Mouse (Mus musculus) midbrain, postnatal 0 days (tissue): ENCODE data around the gene Paqr7. TPM values are rescaled to one million over a fixed set of nuclear protein-coding genes. Genes with fewer than 3 reads are reported as not detected.
A peak's percentile ranks its signal among the peaks of the same experiment; 100 is the strongest.

ENCODE experiments used
- ATAC-seq: fragments of 200-750 bp; cut with Nextera tagmentation; 2 replicates; pipeline ENCODE4 v1.8.0; 2017; ENCODE audit warnings: moderate number of reproducible peaks, mild to moderate bottlenecking, moderate TSS enrichment, moderate library complexity; ENCODE audit not compliant: low FRiP score
- DNase-seq: peaks from one replicate; pipeline ENCODE4 v3.0.0-alpha.2; 2015; ENCODE audit warnings: low spot score
- H3K27ac ChIP-seq: fragments of 300-500 bp; sonication (generic); 2 replicates; pipeline ENCODE4 v1.5.1; 2014; ENCODE audit warnings: low read depth, mild to moderate bottlenecking, low read length, mixed read lengths
- H3K27me3 ChIP-seq: fragments of 300-500 bp; sonication (generic); 2 replicates; pipeline ENCODE4 v1.6.1; 2014; ENCODE audit warnings: low read length, control low read depth, mixed read lengths; ENCODE audit not compliant: insufficient read depth
- H3K36me3 ChIP-seq: fragments of 300-500 bp; sonication (generic); 2 replicates; pipeline ENCODE4 v1.6.1; 2014; ENCODE audit warnings: low read length, control low read depth, mixed read lengths; ENCODE audit not compliant: insufficient read depth
- H3K4me1 ChIP-seq: fragments of 300-500 bp; sonication (generic); 2 replicates; pipeline ENCODE4 v1.6.1; 2014; ENCODE audit warnings: mild to moderate bottlenecking, control low read depth, antibody characterized with exemption, low read length, mixed read lengths; ENCODE audit not compliant: insufficient read depth
- H3K4me2 ChIP-seq: fragments of 300-500 bp; sonication (generic); 2 replicates; pipeline ENCODE4 v1.6.1; 2014; ENCODE audit warnings: low read depth, mild to moderate bottlenecking, low read length, mixed read lengths; ENCODE audit not compliant: poor library complexity, severe bottlenecking
- H3K4me3 ChIP-seq: fragments of 300-500 bp; sonication (generic); 2 replicates; pipeline ENCODE4 v1.5.1; 2014; ENCODE audit warnings: low read depth, mild to moderate bottlenecking, low read length, moderate library complexity
- H3K9ac ChIP-seq: fragments of 300-500 bp; sonication (generic); replicated peaks from 2 replicates; pipeline ENCODE4 v1.6.1; 2014; ENCODE audit warnings: mild to moderate bottlenecking, low read length, moderate library complexity, mixed read lengths; ENCODE audit not compliant: poor library complexity, severe bottlenecking
- H3K9me3 ChIP-seq: fragments of 300-500 bp; sonication (generic); 2 replicates; pipeline ENCODE4 v1.6.1; 2016; ENCODE audit warnings: low read length, control low read depth
- CTCF ChIP-seq: IDR thresholded peaks from 2 replicates; pipeline ENCODE4 v1.5.1; 2016; ENCODE audit warnings: antibody characterized with exemption, mild to moderate bottlenecking
- WGBS: fragments of 180-500 bp; shearing (Covaris S2); extraction: QIAGEN DNeasy Blood & Tissue Kit; methylation state at CpG from one replicate; pipeline ENCODE4 v1.1.7; 2014; 5-methylcytosine and 5-hydroxymethylcytosine counted together
- polyA plus RNA-seq: library from polyadenylated mRNA; unstranded; fragments of >200 nt; fragmentation: Nextera tagmentation; extraction: Ambion mirVana; gene quantifications from 2 replicates; pipeline ENCODE4 v1.2.1, GENCODE M21; 2015
- total RNA-seq: library from RNA; depleted of rRNA; stranded (reverse); fragments of >200 nt; gene quantifications from 2 replicates; pipeline ENCODE4 v1.2.3, GENCODE M21; 2014

Paqr7 gene
- total and polyA plus RNA-seq, 2 experiments from 2014 or later = 38.9 to 97.8 TPM

DNA sequence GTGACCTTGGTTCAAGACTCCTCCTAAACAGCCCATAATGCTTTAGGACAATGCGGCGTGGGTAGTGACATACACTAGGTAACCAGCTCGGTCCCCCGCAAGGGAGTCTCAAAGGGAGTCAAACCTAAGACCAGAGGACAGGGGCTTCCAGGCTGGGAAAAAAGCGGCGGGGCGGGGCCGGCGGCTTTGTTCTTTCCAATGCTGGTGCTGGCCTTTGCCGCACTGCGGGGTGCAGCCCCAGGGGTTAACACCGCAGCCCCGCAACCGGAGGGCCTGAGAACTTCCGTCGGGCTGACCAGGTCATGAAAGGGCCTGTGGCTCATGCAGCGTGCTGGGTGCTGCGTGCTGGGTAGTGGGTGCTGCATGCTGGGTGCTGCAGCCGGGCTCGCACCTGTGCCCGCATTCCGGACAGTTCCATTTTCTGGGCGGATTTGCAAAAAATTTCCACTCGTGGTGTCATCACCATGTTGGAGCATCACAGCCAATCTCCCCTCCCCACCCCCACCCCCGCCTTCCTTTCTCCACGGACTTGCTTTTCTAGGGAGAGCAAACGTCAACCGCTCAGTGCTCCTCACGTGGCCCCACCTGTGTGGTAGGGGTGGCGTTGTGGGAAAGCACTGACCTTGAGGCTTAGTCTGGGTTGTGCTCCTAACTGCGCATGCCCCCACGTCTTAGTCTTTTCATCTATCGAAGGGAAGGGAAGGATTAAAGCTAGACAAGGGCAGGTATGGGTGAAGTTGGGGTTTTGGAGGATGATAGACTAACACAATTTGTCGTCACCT lies 42.7 kb upstream of the Paqr7 start:
- 24% methylated on average over 34 of the region's 34 CpGs for WGBS

DNA sequence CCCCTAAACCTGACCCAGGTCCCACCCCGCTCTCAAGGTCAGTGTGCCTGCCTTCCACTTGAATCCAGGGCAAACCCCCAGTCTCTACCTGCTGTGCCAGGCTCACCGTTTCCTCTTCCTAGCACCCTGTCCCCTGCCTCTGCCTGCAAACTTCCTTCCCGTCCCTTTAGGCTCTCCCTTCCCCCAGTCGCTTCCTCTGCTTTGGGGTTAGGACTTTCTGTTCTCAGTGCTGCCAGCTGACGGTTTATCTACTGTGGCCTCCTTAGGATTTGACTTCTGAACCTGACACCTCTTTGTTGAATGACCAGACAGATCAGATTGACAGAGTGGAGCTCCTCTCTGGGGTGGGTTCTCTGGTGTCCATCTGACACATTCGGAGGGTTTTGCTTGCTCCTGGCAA lies 41.2 kb upstream of the Paqr7 start:
- ATAC-seq = no peak
- no peaks in the 10 kb centered on the region for H3K9me3 ChIP-seq
- TF ChIP-seq CTCF = no peak
- no peak overlapping the region for H3K4me3 ChIP-seq
- no peaks in the 10 kb centered on the region for H3K27me3 ChIP-seq
- no peak for DNase-seq
- H3K9ac ChIP-seq = no peak overlapping the region
- H3K4me2 ChIP-seq = no peak overlapping the region
- WGBS = 49% methylated on average over 6 of the region's 6 CpGs
- H3K4me1 ChIP-seq = peaks cover 14% of the 10 kb centered on the region
- H3K36me3 ChIP-seq = no peaks in the 10 kb centered on the region
- no peak overlapping the region for H3K27ac ChIP-seq

More for the DNA sequence above, 42.7 kb upstream of the Paqr7 start:
- no peaks in the 10 kb centered on the region for H3K36me3 ChIP-seq
- H3K4me3 ChIP-seq = no peak overlapping the region
- peak overlapping the region; percentile 24; the same call in 1 of the 2 replicates for H3K4me2 ChIP-seq
- no peak for TF ChIP-seq CTCF
- ATAC-seq (no peak), DNase-seq (no peak)
- peaks cover 23% of the 10 kb centered on the region for H3K4me1 ChIP-seq
- H3K9ac ChIP-seq = 0 out of 2 replicates have a peak overlapping the region, but pooled peaks have one; percentile 19
- no peaks in the 10 kb centered on the region for H3K27me3 ChIP-seq
- H3K9me3 ChIP-seq = no peaks in the 10 kb centered on the region
- H3K27ac ChIP-seq = no peak overlapping the region

- no peak for TF ChIP-seq CTCF
- DNase-seq (no peak), ATAC-seq (no peak)
- no peak overlapping the region for H3K27ac ChIP-seq
- no peaks in the 10 kb centered on the region for H3K36me3 ChIP-seq
- H3K4me2 ChIP-seq = no peak overlapping the region
- 71% methylated on average over 7 of the region's 7 CpGs for WGBS
- 0 out of 2 replicates have a peak, but pooled peaks cover 2% of the 10 kb centered on the region for H3K4me1 ChIP-seq
- no peak overlapping the region for H3K9ac ChIP-seq
- no peaks in the 10 kb centered on the region for H3K27me3 ChIP-seq
- no peaks in the 10 kb centered on the region for H3K9me3 ChIP-seq
- no peak overlapping the region for H3K4me3 ChIP-seq
Measured at GRCm38 (mm10) chr4:134457130-134457825, 39.2 kb upstream of the Paqr7 start.

- no peak for ATAC-seq
- WGBS = 78% methylated on average over 5 of the region's 5 CpGs
Measured at GRCm38 (mm10) chr4:134458856-134459255, 37.6 kb upstream of the Paqr7 start.

DNA sequence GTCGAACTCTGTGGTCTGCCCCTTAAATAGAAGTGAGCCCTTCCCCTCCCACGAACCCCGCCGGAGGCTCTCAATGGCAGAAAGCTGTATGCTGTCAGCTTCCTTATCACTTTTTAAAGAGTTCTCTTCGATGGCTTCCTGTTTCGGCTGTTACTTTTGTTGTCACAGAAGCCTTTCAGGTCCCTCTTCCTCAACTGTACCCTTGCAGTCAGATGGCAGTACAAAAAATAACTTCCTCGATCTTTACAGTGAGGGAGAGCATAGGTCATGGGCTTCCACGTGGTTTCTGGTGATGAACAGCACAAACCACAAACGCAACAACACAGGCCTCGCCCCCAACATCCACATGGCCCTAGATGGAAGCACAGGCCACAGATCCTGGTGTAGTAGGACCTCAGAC lies 36.2 kb upstream of the Paqr7 start:
- H3K27me3 ChIP-seq = no peaks in the 10 kb centered on the region
- TF ChIP-seq CTCF = no peak
- no peaks in the 10 kb centered on the region for H3K9me3 ChIP-seq
- DNase-seq = no peak
- 84% methylated on average over 10 of the region's 10 CpGs for WGBS
- 0 out of 2 replicates have a peak, but pooled peaks cover 6% of the 10 kb centered on the region for H3K4me1 ChIP-seq
- ATAC-seq = no peak
- no peak overlapping the region for H3K4me2 ChIP-seq
- H3K27ac ChIP-seq = no peak overlapping the region
- no peak overlapping the region for H3K9ac ChIP-seq
- no peak overlapping the region for H3K4me3 ChIP-seq
- no peaks in the 10 kb centered on the region for H3K36me3 ChIP-seq

More at GRCm38 (mm10) chr4:134458856-134459255, 37.6 kb upstream of the Paqr7 start:
- Histone ChIP-seq H3K9me3 (no peaks in the 10 kb centered on the region), H3K9ac (no peak overlapping the region), H3K27ac (no peak overlapping the region), H3K4me3 (no peak overlapping the region), H3K4me2 (no peak overlapping the region), H3K4me1 (no peaks in the 10 kb centered on the region), H3K27me3 (no peaks in the 10 kb centered on the region), H3K36me3 (no peaks in the 10 kb centered on the region)
- TF ChIP-seq CTCF = no peak
- DNase-seq = no peak

GRCm38 (mm10) chr4:134461252-134461651 lies 35.2 kb upstream of the Paqr7 start:
- TF ChIP-seq CTCF = no peak
- Histone ChIP-seq H3K4me2 (no peak overlapping the region), H3K27ac (no peak overlapping the region), H3K9ac (no peak overlapping the region), H3K4me1 (0 out of 2 replicates have a peak, but pooled peaks cover 7% of the 10 kb centered on the region), H3K4me3 (no peak overlapping the region), H3K9me3 (no peaks in the 10 kb centered on the region), H3K36me3 (no peaks in the 10 kb centered on the region), H3K27me3 (no peaks in the 10 kb centered on the region)
- 90% methylated on average over 5 of the region's 5 CpGs for WGBS
- ATAC-seq (no peak), DNase-seq (no peak)
